Mouse (Mus musculus): Measurements from ENCODE around the gene Nxnl1.

DNA sequence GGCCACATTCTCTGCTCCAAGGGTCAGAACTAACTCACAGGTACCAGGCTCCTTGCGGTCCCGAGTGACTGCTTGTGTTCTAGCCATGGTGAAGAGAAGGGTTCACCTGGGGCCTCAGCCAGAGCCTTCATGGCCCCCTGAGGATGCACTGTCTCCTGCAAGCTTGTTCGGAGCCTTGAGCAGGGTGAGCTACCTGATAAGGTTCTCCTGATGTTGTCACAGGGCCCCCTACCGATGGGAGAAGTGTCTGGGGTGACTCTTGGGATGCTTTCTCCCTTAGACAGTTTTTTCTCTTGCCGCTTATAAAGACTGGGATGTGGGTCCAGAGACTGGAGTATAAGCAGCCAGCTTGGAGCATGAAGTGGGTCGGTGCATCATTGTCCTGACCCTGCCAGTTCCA is 30.0 kb upstream of the Nxnl1 start:
- TF ChIP-seq TAL1 (conservative IDR thresholded peaks at IDR 0.05; ENCODE audit: low read depth, low read length) (no peak), CTCF (IDR thresholded peaks at IDR 0.05; ENCODE audit: low read depth, low read length) (no peak)
